Mouse (Mus musculus) skeletal muscle tissue, postnatal 0 days (tissue): ENCODE results near the gene Slco1a1. TPM values are rescaled to one million over a fixed set of nuclear protein-coding genes. Genes with fewer than 3 reads are reported as not detected.

Experiments
- polyA plus RNA-seq: library from polyadenylated mRNA; unstranded; fragments of >200 nt; fragmentation: Nextera tagmentation; extraction: Ambion mirVana; gene quantifications from 2 replicates; pipeline ENCODE4 v1.2.1, GENCODE M21; 2015

Gene Slco1a1
- not detected in 2 replicates for polyA plus RNA-seq

GRCm38 (mm10) chr6:141946862-141947261, at the start of gene Slco1a1:
TSS of gene Slco1a1 (minus strand) at chr6:141946962.

Other genes with a start within 250 kb of the Slco1a1 start
- gene Gm5724, start 173.2 kb downstream of the Slco1a1 start, polyA plus RNA-seq = not detected in 2 replicates
- gene Slco1a4, start 90.8 kb downstream of the Slco1a1 start, polyA plus RNA-seq = 0.13 TPM in 1 of 2 replicates, not detected in the other
- gene Gm6614, start 64.5 kb upstream of the Slco1a1 start, polyA plus RNA-seq = not detected in 2 replicates